Mouse (Mus musculus): ENCODE results near the gene Snrk. TPM values are rescaled to one million over a fixed set of nuclear protein-coding genes. Genes with fewer than 3 reads are reported as not detected.

The Snrk gene
- polyA plus RNA-seq (2017; shearing (Covaris generic)): 113 TPM

DNA sequence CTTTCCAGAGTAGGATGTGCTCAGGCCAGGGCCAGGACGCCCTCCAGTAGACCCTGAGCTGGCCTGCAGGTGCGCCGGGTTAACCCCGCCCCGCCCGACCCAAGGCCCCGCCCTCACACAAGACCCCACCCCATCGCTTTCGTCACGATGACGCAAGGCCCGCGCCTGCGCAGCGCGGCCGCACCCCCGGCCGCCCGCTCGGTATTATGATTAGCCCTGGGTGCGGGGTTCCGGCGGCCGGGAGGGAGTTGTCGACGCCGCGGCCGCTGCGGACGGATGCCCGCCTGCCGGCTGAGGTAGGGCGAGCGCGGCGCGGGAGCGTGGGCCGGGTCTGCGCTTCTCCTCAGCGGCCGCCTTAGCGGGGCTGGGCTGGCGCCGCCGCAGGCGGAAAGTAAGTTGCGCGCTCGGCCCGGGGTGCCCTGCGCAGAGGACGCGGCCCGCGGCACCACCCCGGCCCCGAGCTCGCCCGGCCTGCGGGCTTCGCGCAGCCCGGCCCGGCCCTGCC, at the start of gene Snrk:
Gene Snrk (plus strand): TSS at position 155 of the 505 bp plus-strand sequence.

Other genes starting within 250 kb of the Snrk start
- gene Ackr2, start 218.9 kb upstream of the Snrk start, polyA plus RNA-seq (2017; shearing (Covaris generic)): not detected
- gene Cyp8b1, start 201.0 kb upstream of the Snrk start, polyA plus RNA-seq (2017; shearing (Covaris generic)): not detected
- gene Fam198a, start 166.3 kb upstream of the Snrk start, polyA plus RNA-seq (2017; shearing (Covaris generic)): not detected
- 0.30 TPM for gene Pomgnt2, start 120.2 kb upstream of the Snrk start, polyA plus RNA-seq (2017; shearing (Covaris generic))
- 31.6 TPM for gene Ano10, start 177.2 kb downstream of the Snrk start, polyA plus RNA-seq (2017; shearing (Covaris generic))
- gene Abhd5, start 234.3 kb downstream of the Snrk start, polyA plus RNA-seq (2017; shearing (Covaris generic)): 18.0 TPM